Mouse (Mus musculus): Measurements from ENCODE around the gene Olfr1303.

DNA sequence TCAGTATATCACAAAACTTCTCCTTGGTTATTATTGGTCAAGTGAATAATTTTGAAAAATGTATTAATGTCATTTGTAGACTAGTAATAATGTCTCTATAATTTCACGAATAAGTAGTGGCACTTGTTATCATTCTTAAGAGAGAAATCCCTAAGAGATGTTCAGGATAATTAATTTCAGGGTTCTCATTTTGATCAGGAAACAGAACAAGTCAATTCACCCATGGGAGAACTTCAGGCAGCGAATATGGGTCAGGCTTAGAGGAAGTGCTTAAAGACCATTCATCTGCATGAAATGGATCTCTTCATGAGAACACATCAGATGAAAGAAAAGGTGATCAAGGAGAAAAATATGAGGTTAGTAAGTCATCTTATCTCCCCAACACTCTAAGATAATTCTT lies 43.0 kb downstream of the Olfr1303 start, which contains the start of gene Olfr1302:
- TF ChIP-seq CHD2 (IDR thresholded peaks at IDR 0.05; ENCODE audit: low read length) (no peak), CTCF (conservative IDR thresholded peaks at IDR 0.05 in 1 of 2, IDR thresholded peaks at IDR 0.05 in 1 of 2; ENCODE audit: low read depth in 2 of 2, low read length in 2 of 2) (no peak), EP300 (IDR thresholded peaks at IDR 0.05; ENCODE audit: low read length) (no peak), POLR2A (IDR thresholded peaks at IDR 0.05; ENCODE audit: low read depth, low read length) (no peak), E2F4 (IDR thresholded peaks at IDR 0.05; ENCODE audit: insufficient replicate concordance, low read depth, low read length) (no peak), ZKSCAN1 (IDR thresholded peaks at IDR 0.05; ENCODE audit: borderline replicate concordance, low read depth, low read length) (no peak), MXI1 (IDR thresholded peaks at IDR 0.05; ENCODE audit: low read depth, low read length) (no peak), ZMIZ1 (IDR thresholded peaks at IDR 0.05; ENCODE audit: low read depth, low read length) (no peak), USF1 (IDR thresholded peaks at IDR 0.05; ENCODE audit: low read depth, low read length) (no peak), ELF1 (IDR thresholded peaks at IDR 0.05; ENCODE audit: low read depth, low read length) (no peak), ZNF384 (IDR thresholded peaks at IDR 0.05; ENCODE audit: low read depth, low read length) (no peak), UBTF (IDR thresholded peaks at IDR 0.05; ENCODE audit: low read depth, low read length) (no peak), POLR2AphosphoS2 (IDR thresholded peaks at IDR 0.05; ENCODE audit: low read depth, low read length) (no peak), CHD1 (IDR thresholded peaks at IDR 0.05; ENCODE audit: low read depth, low read length) (no peak)
